Mouse (Mus musculus): Measurements from ENCODE around the gene Adamtsl3. TPM values are rescaled to one million over a fixed set of nuclear protein-coding genes. Genes with fewer than 3 reads are reported as not detected.

Gene Adamtsl3
- total RNA-seq, 2 experiments from 2014 or later: 11.1 to 12.3 TPM

DNA sequence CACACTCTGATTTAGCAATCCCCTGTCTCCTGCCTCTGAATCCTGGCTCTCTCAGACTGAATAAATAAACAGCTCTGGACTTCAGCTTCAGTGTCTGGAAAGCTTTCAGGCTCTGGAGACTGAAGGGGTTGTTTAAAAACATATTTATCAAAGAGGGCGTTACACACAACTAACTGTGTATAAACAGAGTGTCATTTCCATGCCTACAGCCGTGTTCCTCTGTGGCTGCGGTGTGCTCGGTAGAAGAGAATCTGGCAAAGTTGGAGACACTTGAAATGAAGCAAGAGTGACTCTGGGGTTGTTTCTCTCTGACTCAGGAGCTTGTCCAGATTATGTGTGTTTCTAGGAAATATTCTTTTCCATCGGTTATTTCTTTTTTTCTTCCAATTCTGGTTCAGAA, 167.0 kb downstream of the Adamtsl3 start:
- DNase-seq: no peak

DNA sequence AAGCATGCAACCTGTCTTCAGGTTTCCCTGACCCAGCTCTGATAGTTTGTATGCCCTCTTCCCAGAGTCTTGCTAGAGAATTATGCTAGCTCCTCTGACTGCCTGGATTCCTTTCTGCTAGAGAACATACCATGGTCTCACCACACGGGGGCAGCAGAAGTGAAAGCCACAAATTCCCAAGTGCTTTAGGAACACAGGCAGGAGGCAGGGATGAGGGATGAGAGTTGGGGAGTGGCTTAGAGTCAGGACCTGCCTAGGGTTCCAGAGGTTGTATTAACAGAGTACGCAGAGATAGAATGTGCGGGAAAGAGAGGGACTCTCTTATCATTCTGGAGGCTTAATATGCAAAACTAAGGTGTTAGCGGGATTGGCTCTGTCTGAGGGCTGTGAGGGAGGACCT, 168.6 kb downstream of the Adamtsl3 start:
- peak; percentile 40 for DNase-seq

GRCm38 (mm10) chr7:82530583-82530982, 195.1 kb downstream of the Adamtsl3 start:
- no peak for DNase-seq

GRCm38 (mm10) chr7:82531376-82531775, 195.9 kb downstream of the Adamtsl3 start:
- no peak for DNase-seq

GRCm38 (mm10) chr7:82533188-82533587, 197.7 kb downstream of the Adamtsl3 start:
- no peak for DNase-seq

DNA sequence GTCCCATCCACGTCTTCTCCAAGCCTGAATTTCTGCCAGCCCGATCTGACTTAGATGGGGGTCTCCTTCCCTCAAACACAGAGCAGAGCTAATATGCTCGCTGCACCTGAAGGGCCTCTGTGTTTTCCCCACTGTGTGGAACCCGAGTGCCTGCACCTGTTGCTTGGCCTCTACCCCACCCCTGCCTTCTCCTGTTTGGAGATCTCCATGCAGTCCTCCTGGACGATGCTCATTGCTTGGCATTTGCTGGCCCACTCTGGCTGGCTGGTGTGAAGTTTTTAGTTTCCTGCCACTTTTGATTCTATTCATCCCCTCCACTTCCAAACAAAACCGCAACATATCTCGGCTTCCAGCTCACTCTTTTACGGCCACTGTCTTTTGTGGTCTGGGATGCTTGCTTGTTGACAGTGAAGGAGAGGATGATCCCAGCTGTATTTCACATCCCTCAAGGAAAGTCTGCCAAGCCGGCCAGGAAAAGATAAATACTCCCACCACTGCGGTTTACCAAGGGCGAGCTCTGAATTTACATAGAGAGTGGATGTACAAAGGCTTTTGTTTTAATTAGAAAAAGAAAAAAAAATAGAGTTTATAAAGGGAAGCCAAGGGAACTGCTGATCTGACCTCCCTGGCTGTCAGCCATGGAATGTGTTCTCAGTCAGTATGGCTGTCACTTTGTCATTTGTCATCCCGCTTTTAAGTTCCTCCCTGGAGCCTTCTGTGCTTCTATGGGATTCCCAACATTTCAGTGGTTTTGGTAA, 198.4 kb downstream of the Adamtsl3 start:
- DNase-seq: no peak

DNA sequence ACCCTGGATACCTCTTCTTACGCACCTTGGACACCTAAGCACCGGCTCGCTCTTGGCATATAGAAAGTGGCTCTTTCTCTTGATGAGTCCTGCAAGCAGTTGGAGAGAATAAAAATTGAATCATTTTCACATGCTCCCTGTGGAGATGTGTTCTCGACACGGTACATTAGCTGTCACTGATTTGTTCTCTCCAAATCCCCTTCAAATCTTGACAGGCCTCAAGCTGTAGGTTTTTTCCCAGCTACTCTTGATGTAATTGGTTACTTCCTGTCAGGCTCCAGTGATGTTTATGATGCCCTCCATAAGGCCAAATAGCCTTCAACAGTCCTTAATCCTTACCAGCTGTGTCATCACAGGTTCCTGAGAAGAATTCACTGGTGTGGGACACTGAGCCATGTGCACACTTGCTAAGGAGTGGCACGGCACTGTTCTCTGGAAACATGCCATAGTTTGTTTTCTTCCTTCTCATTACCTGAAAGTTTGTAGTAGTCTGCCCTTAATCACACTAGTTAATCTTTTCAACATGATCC, 209.0 kb downstream of the Adamtsl3 start:
- no peak for DNase-seq

DNA sequence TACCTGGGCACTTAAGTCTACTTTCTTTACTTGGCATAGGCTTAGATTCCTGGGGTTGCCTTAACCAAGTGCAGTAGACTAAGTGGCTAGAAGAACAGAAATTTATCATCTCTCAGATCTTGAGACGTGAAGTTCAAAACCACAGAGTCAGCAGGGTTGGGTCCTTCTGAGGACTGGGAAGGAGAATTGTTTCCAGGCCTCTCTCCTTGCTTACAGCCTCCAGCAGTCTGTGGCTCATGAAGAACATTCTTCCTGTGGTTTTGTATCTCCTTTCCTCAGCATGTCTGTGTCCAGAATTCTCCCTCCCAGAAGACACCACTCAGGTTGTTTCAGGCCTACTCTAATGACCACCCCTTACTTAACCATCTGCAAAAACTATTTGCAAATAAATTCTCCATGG, 216.5 kb downstream of the Adamtsl3 start:
- no peak for DNase-seq

DNA sequence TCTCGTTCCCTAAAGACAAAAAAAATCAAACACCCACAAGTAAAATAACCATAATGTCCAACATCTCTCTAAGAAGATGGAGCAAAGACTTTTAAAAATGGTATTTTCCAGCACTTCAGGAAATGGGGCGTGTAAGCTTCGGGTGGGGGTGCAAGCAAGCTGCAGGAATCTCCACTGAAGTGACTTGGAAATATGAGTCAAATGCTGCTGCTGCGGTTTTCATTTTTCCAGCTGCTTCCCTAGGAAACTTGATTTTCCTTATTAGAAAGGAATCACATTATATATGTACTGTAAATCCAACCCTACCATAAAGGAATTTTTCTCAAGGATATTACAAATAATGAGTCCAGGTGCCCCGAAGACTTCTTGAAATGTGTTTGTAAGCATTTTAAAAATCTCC, 220.3 kb downstream of the Adamtsl3 start:
- no peak for DNase-seq

GRCm38 (mm10) chr7:82556417-82556816, 220.9 kb downstream of the Adamtsl3 start:
- no peak for DNase-seq

- no peak for DNase-seq
Observed at GRCm38 (mm10) chr7:82557111-82557510, 221.6 kb downstream of the Adamtsl3 start.

GRCm38 (mm10) chr7:82566688-82567087, 231.2 kb downstream of the Adamtsl3 start:
- no peak for DNase-seq

GRCm38 (mm10) chr7:82567811-82568210, 232.3 kb downstream of the Adamtsl3 start:
- no peak for DNase-seq

GRCm38 (mm10) chr7:82572981-82573380, 237.5 kb downstream of the Adamtsl3 start:
- DNase-seq: no peak

- DNase-seq: no peak
Observed at GRCm38 (mm10) chr7:82580007-82580406, 244.5 kb downstream of the Adamtsl3 start.

DNA sequence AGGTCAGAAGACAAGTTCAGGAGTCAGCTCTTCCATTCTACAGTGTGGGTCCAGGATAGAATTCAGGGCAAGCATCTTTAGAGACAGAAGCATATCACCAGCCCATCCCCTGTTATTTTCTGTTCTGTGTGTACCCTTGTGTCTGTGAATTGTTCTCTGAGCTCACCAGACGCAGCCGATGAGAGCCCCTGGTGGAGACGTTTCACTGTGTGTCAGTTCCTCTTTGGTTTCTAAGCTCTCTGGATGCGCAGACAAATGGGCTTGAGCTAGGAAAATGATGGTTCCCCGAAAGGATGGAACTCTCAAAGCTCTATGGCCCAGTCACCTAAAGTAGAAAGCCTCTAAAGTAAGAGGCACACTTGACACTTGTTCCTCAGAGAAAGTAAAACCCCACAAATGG, 246.3 kb downstream of the Adamtsl3 start:
- no peak for DNase-seq

DNA sequence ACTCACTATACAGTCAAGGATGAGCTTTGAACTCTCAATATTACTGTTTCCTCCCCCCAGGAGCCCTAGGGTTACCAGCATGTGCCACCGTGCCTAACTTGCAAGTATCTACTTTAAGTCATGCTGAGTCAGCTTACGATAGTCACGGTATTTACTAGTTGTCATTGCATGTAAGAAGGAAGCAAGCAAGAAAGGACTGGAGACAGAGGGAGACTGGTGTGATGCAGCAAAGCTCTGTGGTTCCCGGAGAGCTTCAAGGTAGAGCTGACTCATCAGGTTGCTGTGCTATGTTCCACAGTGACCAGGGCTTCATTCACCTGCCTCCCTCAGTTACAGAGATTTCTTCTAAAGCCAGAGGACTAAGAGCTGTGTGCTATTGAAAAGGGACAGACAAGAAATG, 247.0 kb downstream of the Adamtsl3 start:
- DNase-seq: no peak

- no peak for DNase-seq
Observed at GRCm38 (mm10) chr7:82590931-82591330, 255.4 kb downstream of the Adamtsl3 start.

GRCm38 (mm10) chr7:82602008-82602407, 266.5 kb downstream of the Adamtsl3 start:
- no peak for DNase-seq

DNA sequence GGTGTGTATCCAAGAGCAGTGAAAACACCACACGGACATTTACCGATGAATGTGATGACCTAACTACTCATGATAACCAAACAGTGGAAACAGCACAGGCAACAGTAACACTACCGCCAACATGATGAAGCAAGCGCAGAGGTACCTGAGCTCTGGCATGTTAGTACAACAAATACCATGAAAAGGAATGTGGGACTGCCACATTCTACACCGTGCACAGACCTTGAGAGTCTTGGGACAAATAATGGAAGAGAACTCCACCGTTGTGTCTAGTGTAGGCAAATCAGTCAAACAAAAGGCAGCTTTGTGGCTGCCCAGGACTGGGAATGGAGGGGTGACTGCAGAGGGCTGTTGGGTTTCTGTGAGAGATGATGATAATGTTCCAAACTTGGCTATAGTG, 269.9 kb downstream of the Adamtsl3 start:
- DNase-seq: no peak

GRCm38 (mm10) chr7:82609629-82610028, 274.1 kb downstream of the Adamtsl3 start:
- DNase-seq: no peak

- DNase-seq: peak; percentile 78
Observed at GRCm38 (mm10) chr7:82625342-82625741, 289.8 kb downstream of the Adamtsl3 start.

DNA sequence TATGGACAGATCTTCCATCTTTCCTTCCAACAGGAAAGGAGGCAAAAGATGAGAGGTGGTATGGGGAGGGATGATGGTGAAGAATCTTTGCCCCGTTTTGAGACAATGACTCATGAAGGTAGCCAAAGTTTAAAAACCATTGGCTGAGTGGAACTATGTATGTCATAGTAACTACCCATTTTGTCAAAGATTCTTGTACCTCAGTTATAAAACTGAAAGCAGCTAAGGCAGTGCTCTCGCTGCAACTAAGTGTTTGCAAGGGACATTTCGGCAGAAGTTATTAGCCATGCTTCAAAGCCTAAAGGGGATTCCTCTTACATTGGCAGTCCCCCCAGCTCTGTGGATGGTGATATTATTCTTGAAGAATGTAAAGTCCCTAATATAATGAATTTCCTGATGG, 311.7 kb downstream of the Adamtsl3 start:
- no peak for DNase-seq

DNA sequence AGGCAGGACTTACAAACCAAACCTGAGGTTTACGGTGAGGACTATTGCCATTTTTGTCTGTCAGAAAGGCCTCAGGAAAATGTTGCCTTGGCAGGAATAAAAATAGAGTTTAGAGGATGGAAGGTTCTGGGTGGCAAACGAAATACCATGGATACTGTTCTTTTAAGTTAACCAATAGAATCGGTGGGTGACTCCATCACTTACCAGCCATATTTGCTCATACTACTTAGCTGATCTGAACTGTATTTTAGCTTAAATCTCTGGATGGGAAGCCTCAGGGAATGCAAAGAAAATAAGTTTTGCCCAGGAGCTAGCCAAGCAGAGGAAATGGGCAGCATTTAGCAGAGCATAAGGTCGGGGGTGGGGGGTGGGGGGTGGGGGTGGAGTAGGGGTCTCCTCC, 312.4 kb downstream of the Adamtsl3 start:
- DNase-seq: no peak
